Mouse (Mus musculus) CH12.LX (cell line): ENCODE data around the gene Fxyd3. TPM values are rescaled to one million over a fixed set of nuclear protein-coding genes. Genes with fewer than 3 reads are reported as not detected.

Source experiments
- DNase-seq: peaks from one replicate; pipeline ENCODE4 v3.0.0-alpha.2; 2013; ENCODE audit errors: extremely low read depth
- H3K27ac ChIP-seq: 2 replicates; pipeline ENCODE4 v1.5.1; 2012; ENCODE audit warnings: low read depth, mild to moderate bottlenecking, control low read depth, moderate library complexity; ENCODE audit not compliant: insufficient read depth
- H3K27me3 ChIP-seq: replicated peaks from 2 replicates; pipeline ENCODE3; 2012; ENCODE audit warnings: inconsistent platforms
- H3K36me3 ChIP-seq, 2 experiments: replicated peaks in 1 of 2; 2 replicates each; pipeline versions ENCODE3 to v1.6.1; 2012; ENCODE audit warnings: inconsistent platforms in 1 of 2, low read length in 1 of 2, mild to moderate bottlenecking in 1 of 2, mixed read lengths in 1 of 2, moderate library complexity in 1 of 2; ENCODE audit not compliant: control insufficient read depth in 1 of 2, insufficient read depth in 1 of 2
- H3K4me1 ChIP-seq, 2 experiments: 2 replicates each; pipeline ENCODE4 v1.6.1; 2012; ENCODE audit warnings: inconsistent platforms in 1 of 2, moderate library complexity in 1 of 2; ENCODE audit not compliant: insufficient read depth in 2 of 2, control insufficient read depth in 1 of 2
- H3K4me2 ChIP-seq: 2 replicates; pipeline ENCODE4 v1.6.1; 2012; ENCODE audit warnings: low read depth, mild to moderate bottlenecking, control low read depth; ENCODE audit not compliant: poor library complexity, insufficient read depth, severe bottlenecking
- H3K4me3 ChIP-seq, 3 experiments: fragments of 150-350 bp in 1 of 3; sonication (generic) in 1 of 3; replicated peaks in 1 of 3; 2 replicates each; pipeline versions ENCODE3 to v1.5.1; 2011 to 2012; ENCODE audit warnings: low read depth in 2 of 3, low read length in 2 of 3, mild to moderate bottlenecking in 2 of 3, moderate library complexity in 2 of 3, control low read depth in 1 of 3, improper control_type of control experiment in 1 of 3, inconsistent platforms in 1 of 3, mixed read lengths in 1 of 3; ENCODE audit not compliant: poor library complexity in 1 of 3
- H3K79me2 ChIP-seq: replicated peaks from 2 replicates; pipeline ENCODE4 v1.6.1; 2012; ENCODE audit warnings: mild to moderate bottlenecking, moderate library complexity; ENCODE audit not compliant: control insufficient read depth, poor library complexity, insufficient read depth, severe bottlenecking; ENCODE audit errors: extremely low read depth
- H3K9ac ChIP-seq: 2 replicates; pipeline ENCODE4 v1.6.1; 2012; ENCODE audit warnings: low read depth, mild to moderate bottlenecking, control low read depth, moderate library complexity; ENCODE audit not compliant: insufficient read depth
- H3K9me3 ChIP-seq: replicated peaks from 2 replicates; pipeline ENCODE3; 2012; ENCODE audit warnings: low read length, inconsistent platforms, mixed read lengths
- BHLHE40 ChIP-seq: IDR thresholded peaks from 2 replicates; pipeline ENCODE4 v1.6.1; 2011; ENCODE audit warnings: mild to moderate bottlenecking, low read depth, low read length, improper control_type of control experiment
- CHD2 ChIP-seq: IDR thresholded peaks from 2 replicates; pipeline ENCODE4 v1.6.1; 2011; ENCODE audit warnings: low read length, improper control_type of control experiment
- GABPA ChIP-seq: IDR thresholded peaks from 2 replicates; pipeline ENCODE4 v1.6.1; 2012; ENCODE audit warnings: low read depth, low read length, improper control_type of control experiment, inconsistent platforms; ENCODE audit not compliant: insufficient replicate concordance
- IRF4 ChIP-seq: IDR thresholded peaks from 2 replicates; pipeline ENCODE4 v1.6.1; 2014; ENCODE audit warnings: low read depth, mild to moderate bottlenecking, inconsistent platforms, low read length, improper control_type of control experiment
- JUND ChIP-seq: conservative IDR thresholded peaks from 2 replicates; pipeline ENCODE4 v1.6.1; 2011; ENCODE audit warnings: low read depth, low read length, improper control_type of control experiment
- KAT2A ChIP-seq: IDR thresholded peaks from 2 replicates; pipeline ENCODE4 v1.6.1; 2012; ENCODE audit warnings: low read length, improper control_type of control experiment, inconsistent platforms; ENCODE audit not compliant: insufficient replicate concordance
- MAZ ChIP-seq: IDR thresholded peaks from 2 replicates; pipeline ENCODE4 v1.6.1; 2012; ENCODE audit warnings: low read depth, mild to moderate bottlenecking, inconsistent platforms, low read length, improper control_type of control experiment, moderate library complexity
- MXI1 ChIP-seq: IDR thresholded peaks from 2 replicates; pipeline ENCODE4 v1.6.1; 2011; ENCODE audit warnings: mild to moderate bottlenecking, low read depth, low read length, improper control_type of control experiment
- POLR2A ChIP-seq: IDR thresholded peaks from 2 replicates; pipeline ENCODE4 v1.6.1; 2011; ENCODE audit warnings: low read depth, mild to moderate bottlenecking, improper control_type of control experiment, low read length
- RAD21 ChIP-seq: IDR thresholded peaks from 2 replicates; pipeline ENCODE4 v1.6.1; 2011; ENCODE audit warnings: low read depth, mild to moderate bottlenecking, low read length, improper control_type of control experiment, moderate library complexity
- SIN3A ChIP-seq: IDR thresholded peaks from 2 replicates; pipeline ENCODE4 v1.6.1; 2012; ENCODE audit warnings: low read length, improper control_type of control experiment, inconsistent platforms
- SMC3 ChIP-seq: IDR thresholded peaks from 2 replicates; pipeline ENCODE4 v1.6.1; 2011; ENCODE audit warnings: low read depth, low read length, improper control_type of control experiment
- TCF12 ChIP-seq: IDR thresholded peaks from 2 replicates; pipeline ENCODE4 v1.6.1; 2014; ENCODE audit warnings: low read depth, mild to moderate bottlenecking, inconsistent platforms, low read length, improper control_type of control experiment
- UBTF ChIP-seq: IDR thresholded peaks from 2 replicates; pipeline ENCODE4 v1.6.1; 2012; ENCODE audit warnings: low read depth, mild to moderate bottlenecking, inconsistent platforms, low read length, improper control_type of control experiment, moderate library complexity
- USF1 ChIP-seq: IDR thresholded peaks from 2 replicates; pipeline ENCODE4 v1.6.1; 2014; ENCODE audit warnings: low read depth, mild to moderate bottlenecking, inconsistent platforms, low read length, improper control_type of control experiment
- USF2 ChIP-seq: conservative IDR thresholded peaks from 2 replicates; pipeline ENCODE4 v1.6.1; 2011; ENCODE audit warnings: low read depth, low read length, improper control_type of control experiment
- ZC3H11A ChIP-seq: IDR thresholded peaks from 2 replicates; pipeline ENCODE4 v1.6.1; 2012; ENCODE audit warnings: low read depth, mild to moderate bottlenecking, inconsistent platforms, low read length, improper control_type of control experiment
- ZKSCAN1 ChIP-seq: IDR thresholded peaks from 2 replicates; pipeline ENCODE4 v1.6.1; 2012; ENCODE audit warnings: low read depth, inconsistent platforms, low read length, improper control_type of control experiment, borderline replicate concordance
- ZMIZ1 ChIP-seq: IDR thresholded peaks from 2 replicates; pipeline ENCODE4 v1.6.1; 2012; ENCODE audit warnings: low read depth, mild to moderate bottlenecking, inconsistent platforms, low read length, improper control_type of control experiment
- ZNF384 ChIP-seq: IDR thresholded peaks from 2 replicates; pipeline ENCODE4 v1.6.1; 2012; ENCODE audit warnings: low read depth, low read length, improper control_type of control experiment, inconsistent platforms
- dilution Hi-C: fragments of 300-500 bp; cut with MboI; formaldehyde crosslinking; loops from 2 replicates; pipeline ENCODE4 v1.14.3; 2020; ENCODE audit warnings: low sequenced_read_pairs; ENCODE audit not compliant: extremely low pct_unique_long_range_greater_than_20kb, extremely low pct_ligation_motif_present
- in situ Hi-C: fragments of 300-500 bp; cut with MboI; formaldehyde crosslinking; loops from 3 replicates; pipeline ENCODE4 v1.14.3; 2019; ENCODE audit warnings: low sequenced_read_pairs, low pct_ligation_motif_present, low pct_unique_long_range_greater_than_20kb, mixed read lengths
- polyA plus RNA-seq: library from polyadenylated mRNA; unstranded; fragments of >175 nt; gene quantifications from 2 replicates; pipeline ENCODE4 v1.2.1, GENCODE M21; 2012; ENCODE audit warnings: low read depth; ENCODE audit not compliant: insufficient read length
- total RNA-seq, 2 experiments: library from RNA; depleted of rRNA; stranded (reverse); fragments of 300-350 nt in 1 of 2; fragments of >200 nt in 1 of 2; gene quantifications; 2 replicates each; pipeline ENCODE4 v1.2.3; 2012 to 2014

Fxyd3 gene
- total and polyA plus RNA-seq, 3 experiments, result not detected

DNA sequence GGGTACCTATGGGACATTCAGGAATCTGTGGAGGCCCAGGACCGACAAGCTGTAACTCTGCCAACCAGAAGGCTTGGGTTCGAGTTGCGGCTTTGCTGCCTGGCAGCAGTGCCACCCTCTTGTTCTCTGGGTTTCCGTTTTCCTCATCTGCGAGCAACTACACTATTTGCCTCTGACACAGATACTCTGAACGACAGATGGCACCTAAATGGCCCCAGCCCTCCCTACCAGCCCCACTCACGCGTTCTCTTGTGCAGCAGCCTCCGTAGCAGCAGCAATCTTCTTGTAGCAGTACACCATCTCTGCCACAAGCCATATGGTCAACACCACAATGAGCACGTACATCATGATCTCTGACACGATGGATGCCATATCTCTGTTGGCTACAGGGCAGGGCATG is 41.0 kb upstream of the Fxyd3 start:
- no peak overlapping the region for H3K27ac ChIP-seq
- H3K4me3 ChIP-seq, result no peak overlapping the region
- no peaks in the 10 kb centered on the region for H3K27me3 ChIP-seq
- H3K4me2 ChIP-seq, result no peak overlapping the region
- H3K9me3 ChIP-seq, result no peaks in the 10 kb centered on the region
- no peak overlapping the region for H3K9ac ChIP-seq
- TF ChIP-seq POLR2A (no peak), IRF4 (no peak), SMC3 (no peak), ZNF384 (no peak), ZKSCAN1 (no peak), RAD21 (no peak), ZMIZ1 (no peak), SIN3A (no peak), CHD2 (no peak), TCF12 (no peak), UBTF (no peak), BHLHE40 (no peak), USF2 (no peak), KAT2A (no peak), JUND (no peak)
- dilution Hi-C loops, result no loop called here
- no peaks in the 10 kb centered on the region for H3K36me3 ChIP-seq
- H3K4me1 ChIP-seq, result peaks cover 20 to 37% of the 10 kb centered on the region in 2 experiments
- in situ Hi-C loops, result no loop called here
- no peaks in the 10 kb centered on the region for H3K79me2 ChIP-seq
- DNase-seq, result no peak

DNA sequence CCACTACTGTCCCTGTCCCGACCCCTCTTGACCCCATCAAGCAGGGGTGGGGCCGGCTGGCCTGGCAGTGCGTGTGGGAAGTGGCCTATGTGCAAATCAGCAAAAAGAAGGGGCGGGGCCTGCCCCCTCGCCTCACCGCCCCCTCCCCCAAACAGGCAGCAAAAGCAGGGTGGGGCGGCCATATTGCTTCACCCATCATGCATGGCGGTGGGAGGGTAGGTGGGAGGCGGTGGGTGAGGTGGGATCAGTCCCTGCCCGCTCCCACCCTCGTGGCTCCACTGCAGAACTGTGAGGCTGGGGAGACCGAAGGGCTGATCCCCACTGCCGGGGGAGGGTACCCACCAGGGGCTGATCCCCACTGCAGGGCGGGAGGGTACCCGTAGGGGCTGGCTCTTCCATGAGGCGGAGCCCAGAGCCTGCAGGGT is 40.2 kb upstream of the Fxyd3 start:
- no peak for DNase-seq
- Histone ChIP-seq H3K4me3 (no peak overlapping the region), H3K4me2 (no peak overlapping the region), H3K9me3 (no peaks in the 10 kb centered on the region), H3K79me2 (no peaks in the 10 kb centered on the region), H3K27ac (no peak overlapping the region), H3K27me3 (no peaks in the 10 kb centered on the region), H3K9ac (no peak overlapping the region), H3K36me3 (no peaks in the 10 kb centered on the region), H3K4me1 (peaks cover 24 to 42% of the 10 kb centered on the region in 2 experiments)
- in situ Hi-C loops, result no loop called here
- dilution Hi-C loops, result no loop called here
- no peak for TF ChIP-seq ZMIZ1
- no peak for TF ChIP-seq ZNF384
- TF ChIP-seq USF1, result no peak
- no peak for TF ChIP-seq MAZ
- TF ChIP-seq MXI1, result no peak
- TF ChIP-seq BHLHE40, result no peak
- no peak for TF ChIP-seq ZC3H11A
- no peak for TF ChIP-seq GABPA
- no peak for TF ChIP-seq CHD2
